Mouse (Mus musculus) testis, postnatal 14 days (tissue): ENCODE data around the gene Prodh2.
A peak's percentile ranks its signal among the peaks of the same experiment; 100 is the strongest.
"Not testable (repeated sequence)": the region's sequence is repeated elsewhere in the genome, so short reads cannot be mapped to it uniquely, and the experiment has no call there.

Experiments used
- DNase-seq: peaks from one replicate; pipeline ENCODE4 v3.0.0; 2021; ENCODE audit warnings: low spot score

The Prodh2 gene

GRCm38 (mm10) chr7:30490251-30490956, 3.0 kb upstream of the Prodh2 start:
- DNase-seq, result peak; percentile 48

- DNase-seq, result no peak
These were observed 2.5 kb upstream of the Prodh2 start for GRCm38 (mm10) chr7:30490957-30491307.

GRCm38 (mm10) chr7:30492765-30493164, 657 bp upstream of the Prodh2 start:
- peak; percentile 74 for DNase-seq

- peak; percentile 70 for DNase-seq
These were observed 2.2 kb downstream of the Prodh2 start for GRCm38 (mm10) chr7:30495506-30496042.

- not testable (repeated sequence) for DNase-seq
These were observed 7.7 kb downstream of the Prodh2 start for GRCm38 (mm10) chr7:30501159-30501558.

GRCm38 (mm10) chr7:30508061-30508460, 14.6 kb downstream of the Prodh2 start:
- DNase-seq, result peak; percentile 68

GRCm38 (mm10) chr7:30515003-30515760, 21.8 kb downstream of the Prodh2 start:
- DNase-seq, result no peak

GRCm38 (mm10) chr7:30518325-30518724, 24.9 kb downstream of the Prodh2 start:
- DNase-seq, result no peak

GRCm38 (mm10) chr7:30520396-30520795, 27.0 kb downstream of the Prodh2 start:
- no peak for DNase-seq

- DNase-seq, result no peak
These were observed 27.4 kb downstream of the Prodh2 start for GRCm38 (mm10) chr7:30520856-30521255.

- DNase-seq, result no peak
These were observed 29.4 kb downstream of the Prodh2 start for GRCm38 (mm10) chr7:30522871-30523270.

- no peak for DNase-seq
These were observed 31.1 kb downstream of the Prodh2 start for GRCm38 (mm10) chr7:30524487-30524886.

GRCm38 (mm10) chr7:30525954-30526353, 32.5 kb downstream of the Prodh2 start:
- no peak for DNase-seq

- DNase-seq, result no peak
These were observed 33.0 kb downstream of the Prodh2 start for GRCm38 (mm10) chr7:30526399-30526798.

- no peak for DNase-seq
These were observed 33.6 kb downstream of the Prodh2 start for GRCm38 (mm10) chr7:30526981-30527380.

- DNase-seq, result no peak
These were observed 37.9 kb downstream of the Prodh2 start for GRCm38 (mm10) chr7:30531291-30531815.

- DNase-seq, result peak; percentile 83
These were observed 39.5 kb downstream of the Prodh2 start for GRCm38 (mm10) chr7:30532931-30533330.

GRCm38 (mm10) chr7:30533941-30534632, 40.7 kb downstream of the Prodh2 start:
- peak; percentile 60 for DNase-seq

- peak; percentile 97 for DNase-seq
These were observed 41.5 kb downstream of the Prodh2 start, which contains the start of gene Arhgap33 for GRCm38 (mm10) chr7:30534633-30535577. Gene Arhgap33, minus strand, starts transcription at chr7:30535060.

- DNase-seq, result no peak
These were observed 47.1 kb downstream of the Prodh2 start for GRCm38 (mm10) chr7:30540572-30540971.

- DNase-seq, result no peak
These were observed 50.9 kb downstream of the Prodh2 start for GRCm38 (mm10) chr7:30544327-30544726.
